Mouse (Mus musculus) liver, postnatal 0 days (tissue): ENCODE measurements around the gene Abl2. TPM values are rescaled to one million over a fixed set of nuclear protein-coding genes. Genes with fewer than 3 reads are reported as not detected.

Experiments
- ATAC-seq: fragments of 200-750 bp; cut with Nextera tagmentation; 2 replicates; pipeline ENCODE4 v1.8.0; 2017; ENCODE audit warnings: mild to moderate bottlenecking, moderate library complexity
- DNase-seq: peaks from one replicate; pipeline ENCODE4 v3.0.0-alpha.2; 2016
- H3K27ac ChIP-seq: fragments of 300-500 bp; sonication (generic); 2 replicates; pipeline ENCODE4 v1.5.1; 2014; ENCODE audit warnings: antibody characterized with exemption, moderate library complexity, mild to moderate bottlenecking, low read depth
- H3K27me3 ChIP-seq: fragments of 300-500 bp; sonication (generic); 2 replicates; pipeline ENCODE4 v1.6.1; 2014; ENCODE audit warnings: low read length, control low read depth, mixed read lengths; ENCODE audit not compliant: insufficient read depth
- H3K36me3 ChIP-seq: fragments of 300-500 bp; sonication (generic); replicated peaks from 2 replicates; pipeline ENCODE4 v1.6.1; 2014; ENCODE audit warnings: mild to moderate bottlenecking, control low read depth, low read length, moderate library complexity, mixed read lengths; ENCODE audit not compliant: insufficient read depth
- H3K4me1 ChIP-seq: fragments of 300-500 bp; sonication (generic); 2 replicates; pipeline ENCODE4 v1.6.1; 2014; ENCODE audit warnings: antibody characterized with exemption, mild to moderate bottlenecking, control low read depth; ENCODE audit not compliant: insufficient read depth
- H3K4me2 ChIP-seq: fragments of 300-500 bp; sonication (generic); 2 replicates; pipeline ENCODE4 v1.6.1; 2014; ENCODE audit warnings: low read depth, mild to moderate bottlenecking, low read length, moderate library complexity, mixed read lengths
- H3K4me3 ChIP-seq: fragments of 300-500 bp; sonication (generic); 2 replicates; pipeline ENCODE4 v1.5.1; 2014; ENCODE audit warnings: low read depth, low read length
- H3K9ac ChIP-seq: fragments of 300-500 bp; sonication (generic); replicated peaks from 2 replicates; pipeline ENCODE4 v1.6.1; 2014; ENCODE audit warnings: mild to moderate bottlenecking, moderate library complexity
- H3K9me3 ChIP-seq: fragments of 300-500 bp; sonication (generic); 2 replicates; pipeline ENCODE4 v1.6.1; 2016; ENCODE audit warnings: mild to moderate bottlenecking, control low read depth, low read length, mixed read lengths
- CTCF ChIP-seq: sonication (generic); IDR thresholded peaks from 2 replicates; pipeline ENCODE4 v1.5.1; 2016; ENCODE audit warnings: antibody characterized with exemption, low read depth
- EP300 ChIP-seq: IDR thresholded peaks from 2 replicates; pipeline ENCODE4 v1.6.1; 2016; ENCODE audit warnings: antibody characterized with exemption, low read depth, mild to moderate bottlenecking
- WGBS: fragments of 180-500 bp; shearing (Covaris S2); extraction: QIAGEN DNeasy Blood & Tissue Kit; methylation state at CpG from one replicate; pipeline ENCODE4 v1.1.7; 2014; ENCODE audit not compliant: insufficient replicate concordance; 5-methylcytosine and 5-hydroxymethylcytosine counted together
- polyA plus RNA-seq: library from polyadenylated mRNA; unstranded; fragments of >200 nt; fragmentation: Nextera tagmentation; extraction: Ambion mirVana; gene quantifications from 2 replicates; pipeline ENCODE4 v1.2.1, GENCODE M21; 2015

Gene Abl2
- polyA plus RNA-seq, 1 experiment from 2014 or later = 0.89 TPM

DNA sequence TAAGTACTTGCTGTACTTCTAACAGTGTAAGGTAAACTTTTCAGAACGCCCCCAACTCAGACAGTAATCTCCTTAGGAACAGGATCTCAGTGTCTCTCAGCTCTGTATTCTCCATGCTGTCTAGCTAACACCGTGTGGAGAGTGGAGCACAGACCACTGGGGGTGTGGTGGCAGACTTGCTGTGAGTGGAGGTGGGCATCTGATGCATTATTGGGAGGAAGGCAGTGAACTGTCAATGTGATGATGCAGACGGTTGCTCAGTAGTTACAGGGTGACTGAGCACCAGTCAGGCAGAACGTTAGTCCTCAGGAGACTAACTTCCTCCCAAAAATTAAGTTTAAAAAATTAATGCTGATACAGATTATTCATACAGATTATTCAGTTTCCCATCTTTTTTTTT is 38.5 kb downstream of the Abl2 start:
- WGBS = 74% methylated on average over 4 of the region's 4 CpGs
- 0 out of 2 replicates have a peak, but pooled peaks have one; percentile 8 for ATAC-seq

DNA sequence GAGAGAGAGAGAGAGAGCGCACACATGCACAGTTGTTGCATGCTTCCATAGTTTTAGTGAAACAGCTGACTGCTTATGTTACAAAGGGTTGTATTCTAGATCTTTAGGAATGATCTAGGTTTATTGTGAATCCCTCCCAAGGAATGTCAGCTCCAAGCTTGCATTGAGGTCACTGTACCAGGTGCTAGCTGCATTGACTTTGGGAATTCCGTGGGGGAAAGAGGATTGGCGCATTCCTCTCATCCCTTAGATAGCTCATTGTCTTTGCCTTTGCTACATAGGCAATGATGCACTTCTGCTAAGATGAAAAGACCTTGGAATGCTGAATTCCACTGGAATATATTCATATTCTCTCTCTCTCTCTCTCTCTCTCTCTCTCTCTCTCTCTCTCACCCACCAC is 44.0 kb downstream of the Abl2 start:
- H3K9ac ChIP-seq = no peak overlapping the region
- H3K27ac ChIP-seq = no peak overlapping the region
- no peaks in the 10 kb centered on the region for H3K36me3 ChIP-seq
- DNase-seq (no peak), ATAC-seq (no peak)
- H3K4me2 ChIP-seq = no peak overlapping the region
- TF ChIP-seq CTCF (no peak), EP300 (no peak)
- no peaks in the 10 kb centered on the region for H3K9me3 ChIP-seq
- no peak overlapping the region for H3K4me3 ChIP-seq
- H3K27me3 ChIP-seq = no peaks in the 10 kb centered on the region
- no peaks in the 10 kb centered on the region for H3K4me1 ChIP-seq
- WGBS = 84% methylated on average over 3 of the region's 3 CpGs

More for the DNA sequence above, 38.5 kb downstream of the Abl2 start:
- no peak for TF ChIP-seq CTCF
- TF ChIP-seq EP300 = no peak
- no peak overlapping the region for H3K9ac ChIP-seq
- H3K36me3 ChIP-seq = no peaks in the 10 kb centered on the region
- no peaks in the 10 kb centered on the region for H3K4me1 ChIP-seq
- H3K27me3 ChIP-seq = no peaks in the 10 kb centered on the region
- no peaks in the 10 kb centered on the region for H3K9me3 ChIP-seq
- H3K4me3 ChIP-seq = no peak overlapping the region
- H3K4me2 ChIP-seq = no peak overlapping the region
- no peak overlapping the region for H3K27ac ChIP-seq
- DNase-seq = no peak

DNA sequence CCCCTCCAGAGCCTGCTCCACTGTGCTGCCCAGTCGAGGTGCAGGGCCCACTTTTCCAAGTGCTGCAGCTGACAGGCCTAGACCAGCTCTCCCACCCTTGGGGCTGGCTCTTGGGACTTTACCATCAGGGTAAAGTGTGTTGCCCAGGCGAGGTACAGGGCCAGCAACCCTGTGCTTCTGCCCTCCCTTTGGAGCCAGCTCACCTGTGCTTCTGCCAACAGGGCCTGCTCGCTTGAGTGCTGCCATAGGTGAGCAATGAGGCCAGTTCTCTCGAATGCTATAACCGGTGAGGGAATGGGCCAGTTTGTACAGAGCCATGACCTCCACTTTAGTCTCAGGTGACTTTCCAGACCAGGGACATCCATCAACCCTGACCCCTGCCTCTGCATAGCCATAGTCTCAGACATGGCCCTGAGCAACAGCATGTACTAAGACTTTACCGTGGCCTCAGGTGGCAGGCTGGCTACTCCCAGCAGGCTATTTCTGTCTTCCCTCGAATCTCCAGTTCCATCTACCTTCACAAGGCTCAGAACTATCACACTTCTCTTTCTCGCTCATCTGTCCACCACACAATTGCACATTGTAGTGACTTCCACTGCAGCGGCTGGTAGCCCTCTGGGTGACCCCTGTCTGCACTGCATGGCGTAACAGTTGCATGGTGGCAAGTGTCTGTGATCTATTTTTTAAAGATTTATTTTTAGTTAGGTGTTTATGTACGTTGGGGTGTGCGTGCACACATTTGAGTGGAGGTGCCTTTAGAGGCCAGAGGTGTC is 46.7 kb downstream of the Abl2 start:
- H3K4me2 ChIP-seq = no peak overlapping the region
- WGBS = 67% methylated on average over 12 of the region's 12 CpGs
- H3K27ac ChIP-seq = no peak overlapping the region
- no peaks in the 10 kb centered on the region for H3K36me3 ChIP-seq
- no peak for DNase-seq
- ATAC-seq = no peak
- H3K4me3 ChIP-seq = no peak overlapping the region
- no peak overlapping the region for H3K9ac ChIP-seq
- H3K4me1 ChIP-seq = no peaks in the 10 kb centered on the region
- H3K27me3 ChIP-seq = no peaks in the 10 kb centered on the region
- no peak for TF ChIP-seq EP300
- no peaks in the 10 kb centered on the region for H3K9me3 ChIP-seq

DNA sequence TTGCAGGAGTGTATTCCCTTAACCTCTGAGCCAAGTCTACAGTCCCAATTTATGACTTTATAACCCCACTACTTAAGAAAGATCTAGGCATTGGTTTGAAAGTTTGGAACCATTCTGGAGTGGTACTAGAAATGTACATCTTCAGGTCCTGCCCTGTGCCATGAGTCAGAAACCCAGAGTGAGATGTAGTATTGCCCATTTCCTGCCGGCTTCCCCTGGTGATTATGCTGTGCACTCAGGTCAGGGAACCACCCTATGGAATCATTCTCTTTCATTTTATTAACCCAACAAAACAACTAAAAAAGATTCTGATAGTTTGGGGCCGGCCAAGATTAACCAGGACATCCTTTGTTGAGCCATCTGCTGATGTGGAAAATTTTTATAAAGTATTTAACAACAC is 47.4 kb downstream of the Abl2 start:
- WGBS = 69% methylated on average over 2 of the region's 2 CpGs
- H3K4me3 ChIP-seq = no peak overlapping the region
- no peak overlapping the region for H3K27ac ChIP-seq
- TF ChIP-seq CTCF (no peak), EP300 (no peak)
- no peak overlapping the region for H3K9ac ChIP-seq
- H3K9me3 ChIP-seq = no peaks in the 10 kb centered on the region
- ATAC-seq (no peak), DNase-seq (no peak)
- H3K4me2 ChIP-seq = no peak overlapping the region
- no peaks in the 10 kb centered on the region for H3K4me1 ChIP-seq
- no peaks in the 10 kb centered on the region for H3K27me3 ChIP-seq
- no peaks in the 10 kb centered on the region for H3K36me3 ChIP-seq

DNA sequence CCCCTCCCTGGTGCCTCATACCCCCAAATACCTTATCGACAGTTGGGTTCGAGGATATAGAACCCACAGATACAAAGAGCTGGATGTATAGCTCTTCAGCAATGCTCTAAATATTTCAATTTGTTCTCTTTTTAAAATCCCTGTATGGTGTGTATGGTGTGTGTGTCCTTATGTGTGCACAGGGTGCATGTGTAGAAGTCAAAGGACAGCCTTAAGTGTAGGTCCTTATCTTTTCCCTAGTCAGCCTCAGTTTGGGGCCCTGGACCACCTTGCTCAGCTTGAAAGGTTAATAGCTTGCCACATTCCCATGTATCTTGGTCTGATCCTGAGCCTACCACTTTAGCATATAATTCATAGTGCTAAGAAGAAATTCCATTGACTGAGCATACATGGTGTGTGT is 49.9 kb downstream of the Abl2 start:
- H3K27ac ChIP-seq = no peak overlapping the region
- no peak for TF ChIP-seq CTCF
- TF ChIP-seq EP300 = no peak
- H3K4me1 ChIP-seq = no peaks in the 10 kb centered on the region
- no peak overlapping the region for H3K9ac ChIP-seq
- no peaks in the 10 kb centered on the region for H3K36me3 ChIP-seq
- H3K4me2 ChIP-seq = no peak overlapping the region
- WGBS = 82% methylated on average over 2 of the region's 2 CpGs
- ATAC-seq (no peak), DNase-seq (no peak)
- H3K9me3 ChIP-seq = no peaks in the 10 kb centered on the region
- no peak overlapping the region for H3K4me3 ChIP-seq
- H3K27me3 ChIP-seq = no peaks in the 10 kb centered on the region

DNA sequence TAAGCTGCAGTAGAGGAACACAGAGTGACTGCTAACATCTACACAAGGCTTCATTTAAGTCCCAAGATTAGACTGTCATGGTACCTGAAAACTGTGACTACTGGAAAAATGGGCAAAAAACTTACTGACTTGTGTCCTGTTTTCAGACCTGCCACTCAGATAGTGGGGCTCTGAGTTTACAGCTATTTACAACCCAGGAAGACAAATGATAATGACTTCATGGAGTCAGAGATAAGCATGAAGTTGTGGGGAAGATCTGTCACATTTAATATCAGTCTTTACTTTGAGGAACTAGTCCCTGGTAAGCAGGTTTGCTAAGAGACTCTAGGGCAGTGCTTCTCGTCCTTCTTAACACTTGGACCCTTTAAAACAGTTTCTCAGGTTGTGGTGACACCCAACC is 51.7 kb downstream of the Abl2 start:
- H3K27ac ChIP-seq = no peak overlapping the region

More for the DNA sequence above, 51.7 kb downstream of the Abl2 start:
- Histone ChIP-seq H3K9ac (no peak overlapping the region), H3K4me3 (no peak overlapping the region), H3K27me3 (no peaks in the 10 kb centered on the region), H3K9me3 (no peaks in the 10 kb centered on the region), H3K4me1 (peaks cover 9% of the 10 kb centered on the region), H3K4me2 (no peak overlapping the region), H3K36me3 (no peaks in the 10 kb centered on the region)
- WGBS = 59% methylated on average over 1 of the region's 1 CpGs
- no peak for ATAC-seq
- TF ChIP-seq EP300 = no peak
- no peak for TF ChIP-seq CTCF
- no peak for DNase-seq
